13 mouse cellular contexts compared by ENCODE assay signal in genomic region chr15:18052219-18053030, GRCm38 (mm10).
DNase-seq lines count a peak whose midpoint lies in the region; ATAC-seq and TF ChIP-seq lines count a peak whose summit lies in the region.
"Had no signal": no experiment of that assay in that cellular context is flagged by ENCODE, and none has a peak within 500 bp of the region (broad histone marks: within the 10 kb centered on the region; RNA-seq: fewer than 3 reads in every experiment).

No protein-coding gene starts in this region.

- 54% methylated on average over 3 of the region's 3 CpGs for WGBS in hindbrain, embryonic 10.5 days
- WGBS in midbrain, embryonic 13.5 days: 23% methylated on average over 3 of the region's 3 CpGs
- 71% methylated on average over 3 of the region's 3 CpGs for WGBS in kidney, embryonic 15.5 days

- no peak overlapping the region for H3K4me3 ChIP-seq in hindbrain, embryonic 10.5 days
- H3K4me3 ChIP-seq in midbrain, embryonic 13.5 days (replicated peaks): no peak overlapping the region
- H3K4me3 ChIP-seq in kidney, embryonic 15.5 days (replicated peaks): no peak overlapping the region
- H3K4me3 ChIP-seq: neural tube, embryonic 13.5 days had no signal

- H3K9ac ChIP-seq in midbrain, embryonic 13.5 days (replicated peaks): no peak overlapping the region
- H3K9ac ChIP-seq in kidney, embryonic 15.5 days: no peak overlapping the region
- H3K9ac ChIP-seq: neural tube, embryonic 13.5 days had no signal

- H3K4me1 ChIP-seq in hindbrain, embryonic 10.5 days (replicated peaks): no peaks in the 10 kb centered on the region
- peaks cover 8% of the 10 kb centered on the region for H3K4me1 ChIP-seq in midbrain, embryonic 13.5 days (replicated peaks)
- H3K4me1 ChIP-seq in kidney, embryonic 15.5 days: no peaks in the 10 kb centered on the region
- H3K4me1 ChIP-seq: neural tube, embryonic 13.5 days had no signal

- no peak overlapping the region for H3K4me2 ChIP-seq in midbrain, embryonic 13.5 days (replicated peaks)
- H3K4me2 ChIP-seq in kidney, embryonic 15.5 days: no peak overlapping the region
- H3K4me2 ChIP-seq: neural tube, embryonic 13.5 days had no signal

- TF ChIP-seq CTCF in brain, embryonic 14.5 days (IDR thresholded peaks at IDR 0.05; ENCODE audit: borderline replicate concordance, extremely low read depth, insufficient read depth, insufficient read length): no peak

- no peak overlapping the region for H3K27ac ChIP-seq in hindbrain, embryonic 10.5 days
- H3K27ac ChIP-seq in midbrain, embryonic 13.5 days: no peak overlapping the region
- H3K27ac ChIP-seq in kidney, embryonic 15.5 days: no peak overlapping the region
- H3K27ac ChIP-seq: macrophage; neural tube, embryonic 13.5 days had no signal

- H3K27me3 ChIP-seq in hindbrain, embryonic 10.5 days (ENCODE audit: insufficient read depth, poor library complexity, severe bottlenecking): no peaks in the 10 kb centered on the region
- no peaks in the 10 kb centered on the region for H3K27me3 ChIP-seq in midbrain, embryonic 13.5 days
- H3K27me3 ChIP-seq in kidney, embryonic 15.5 days: no peaks in the 10 kb centered on the region
- H3K27me3 ChIP-seq: CH12.LX; neural tube, embryonic 13.5 days had no signal

- H3K9me3 ChIP-seq in hindbrain, embryonic 10.5 days: no peaks in the 10 kb centered on the region
- no peaks in the 10 kb centered on the region for H3K9me3 ChIP-seq in midbrain, embryonic 13.5 days
- no peaks in the 10 kb centered on the region for H3K9me3 ChIP-seq in kidney, embryonic 15.5 days (replicated peaks)
- H3K9me3 ChIP-seq: neural tube, embryonic 13.5 days had no signal

- peak; percentile 96 for ATAC-seq in midbrain, embryonic 13.5 days
- no peak for ATAC-seq in kidney, embryonic 15.5 days (replicated peaks; ENCODE audit: low FRiP score)

- no peaks in the 10 kb centered on the region for H3K36me3 ChIP-seq in hindbrain, embryonic 10.5 days
- no peaks in the 10 kb centered on the region for H3K36me3 ChIP-seq in midbrain, embryonic 13.5 days
- H3K36me3 ChIP-seq in kidney, embryonic 15.5 days: no peaks in the 10 kb centered on the region
- H3K36me3 ChIP-seq: neural tube, embryonic 13.5 days had no signal

- TF ChIP-seq POLR2A in brain, embryonic 14.5 days (IDR thresholded peaks at IDR 0.05; ENCODE audit: borderline replicate concordance, extremely low read depth, insufficient read depth, insufficient read length, poor library complexity, severe bottlenecking): no peak

- peak; percentile 94 for DNase-seq in brain, embryonic 14.5 days (ENCODE audit: low read depth)
- peak; percentile 3 for DNase-seq in embryo, embryonic 10 days (ENCODE audit: low spot score)
- DNase-seq in hindbrain, embryonic 10.5 days (ENCODE audit: low spot score): peak; percentile 3
- DNase-seq in frontal cortex, postnatal 14 days (ENCODE audit: low spot score in 2 of 2): no peak
- DNase-seq in testis, postnatal 10 days (ENCODE audit: low spot score): no peak
- no peak for DNase-seq in spleen, adult 12 weeks (ENCODE audit: low spot score)
- DNase-seq: adrenal gland, postnatal 10 days; kidney, adult 2 months had no signal

Comparison
In these comparisons a context has a peak if more than half of its experiments do, and no peak if none do; other contexts are left out.
1. DNase-seq: peak in brain, embryonic 14.5 days (single experiment), embryo, embryonic 10 days (single experiment) and hindbrain, embryonic 10.5 days (single experiment); none in frontal cortex, postnatal 14 days (0 of 2), testis, postnatal 10 days (single experiment) and spleen, adult 12 weeks (single experiment).